Mouse (Mus musculus): ENCODE data around the gene Zfp710.

DNA sequence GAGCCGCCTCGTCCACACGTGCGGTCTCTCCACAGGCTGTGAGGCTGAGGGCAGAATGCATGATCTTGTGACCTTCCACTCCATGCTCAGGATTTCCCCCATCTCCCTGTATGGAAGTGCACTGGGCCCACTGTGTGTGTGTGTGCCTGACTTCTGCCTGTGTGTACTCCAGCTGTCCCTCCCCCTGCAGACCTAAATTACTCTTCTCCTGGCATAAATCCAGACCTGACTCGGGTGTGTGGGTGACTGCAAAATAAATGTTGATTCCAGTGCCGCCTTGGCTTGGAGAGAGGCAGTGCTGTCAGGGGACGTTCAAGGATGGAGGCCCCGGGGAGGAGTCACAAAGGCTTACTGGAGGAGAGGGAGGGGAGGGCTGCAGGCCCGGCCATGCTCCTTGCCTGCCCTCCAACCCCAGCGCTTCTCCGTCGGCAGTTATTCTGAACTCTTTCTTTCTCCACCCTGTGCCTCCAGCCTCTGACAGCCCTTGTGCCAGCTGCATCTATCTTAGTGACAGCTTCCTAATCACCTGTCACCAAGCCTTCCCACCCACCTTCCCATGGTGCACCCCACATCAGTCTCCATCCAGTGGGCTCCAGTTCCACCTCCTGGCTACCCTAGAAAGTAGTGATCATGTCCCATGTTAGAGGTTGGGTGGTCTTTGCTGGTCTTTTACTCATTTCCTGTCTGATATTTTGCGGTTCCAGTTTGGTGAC is 45.2 kb downstream of the Zfp710 start:
- TF ChIP-seq CTCF (IDR thresholded peaks at IDR 0.05; ENCODE audit: extremely low read depth, insufficient read depth, insufficient read length, insufficient replicate concordance) (no peak), POLR2A (IDR thresholded peaks at IDR 0.05; ENCODE audit: low read depth, low read length) (no peak)
